Mouse (Mus musculus) stomach, postnatal 0 days (tissue): ENCODE results near the gene Tm4sf20.

Experiments
- CTCF ChIP-seq: IDR thresholded peaks from 2 replicates; pipeline ENCODE4 v1.5.1; 2016; ENCODE audit warnings: antibody characterized with exemption, low read depth, mild to moderate bottlenecking, moderate library complexity
- EP300 ChIP-seq: optimal IDR thresholded peaks from 2 replicates; pipeline ENCODE3; 2016; ENCODE audit warnings: antibody characterized with exemption

- TF ChIP-seq CTCF (no peak), EP300 (no peak)
These were observed 4.9 kb upstream of the Tm4sf20 start for GRCm38 (mm10) chr1:82773208-82773607.
